Mouse (Mus musculus): ENCODE data around the gene Olfr487. TPM values are rescaled to one million over a fixed set of nuclear protein-coding genes. Genes with fewer than 3 reads are reported as not detected.

Gene Olfr487
- not detected in 2 replicates for polyA plus RNA-seq (2012; ENCODE audit: low replicate concordance)

GRCm38 (mm10) chr7:108214536-108214935, at the start of gene Olfr487:
Gene Olfr487, minus strand, starts transcription at chr7:108214636.

GRCm38 (mm10) chr7:108258247-108258646, 43.8 kb upstream of the Olfr487 start, which contains the start of gene Olfr488:
Gene Olfr488, minus strand, starts transcription at chr7:108258347.

DNA sequence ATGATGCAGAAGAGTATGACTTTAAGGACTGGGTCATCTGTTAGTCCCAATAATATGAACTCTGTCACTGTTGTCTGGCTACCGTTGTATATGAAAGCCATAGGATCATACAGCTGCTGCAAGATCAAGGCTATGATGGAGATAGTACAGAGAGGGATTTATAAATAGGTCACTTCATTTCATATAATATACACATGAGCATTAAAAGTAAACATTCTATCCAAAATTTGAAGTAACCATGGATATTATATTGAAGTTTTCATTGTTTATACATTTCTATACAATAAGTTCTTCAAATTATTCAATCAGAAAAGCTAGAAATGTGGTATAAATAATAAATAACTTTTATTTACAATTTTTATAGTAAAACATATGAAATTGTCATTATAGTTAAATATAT, 41.8 kb downstream of the Olfr487 start, which contains the start of gene Olfr486:
Gene Olfr486, minus strand, starts transcription at position 101 of the 400 bp plus-strand sequence.

GRCm38 (mm10) chr7:108159771-108160170, 54.7 kb downstream of the Olfr487 start, which contains the start of gene Olfr485:
Gene Olfr485, minus strand, starts transcription at chr7:108159871.

Other genes with a start within 250 kb of the Olfr487 start
- not detected in 2 replicates for gene Olfr476, start 249.8 kb downstream of the Olfr487 start, polyA plus RNA-seq (2012; ENCODE audit: low replicate concordance)
- not detected in 2 replicates for gene Olfr477, start 227.9 kb downstream of the Olfr487 start, polyA plus RNA-seq (2012; ENCODE audit: low replicate concordance)
- gene Olfr478, start 180.6 kb downstream of the Olfr487 start, polyA plus RNA-seq (2012; ENCODE audit: low replicate concordance), result not detected in 2 replicates
- gene Olfr479, start 163.9 kb downstream of the Olfr487 start, polyA plus RNA-seq (2012; ENCODE audit: low replicate concordance), result not detected in 2 replicates
- not detected in 2 replicates for gene Olfr480, start 147.3 kb downstream of the Olfr487 start, polyA plus RNA-seq (2012; ENCODE audit: low replicate concordance)
- 0.03 TPM in 1 of 2 replicates, not detected in the other for gene Olfr481, start 134.8 kb downstream of the Olfr487 start, polyA plus RNA-seq (2012; ENCODE audit: low replicate concordance)
- gene Olfr482, start 117.0 kb downstream of the Olfr487 start, polyA plus RNA-seq (2012; ENCODE audit: low replicate concordance), result not detected in 2 replicates
- gene Olfr483, start 113.8 kb downstream of the Olfr487 start, polyA plus RNA-seq (2012; ENCODE audit: low replicate concordance), result not detected in 2 replicates
- not detected in 2 replicates for gene Olfr484, start 87.2 kb downstream of the Olfr487 start, polyA plus RNA-seq (2012; ENCODE audit: low replicate concordance)
- not detected in 2 replicates for gene Olfr485, start 54.8 kb downstream of the Olfr487 start, polyA plus RNA-seq (2012; ENCODE audit: low replicate concordance)
- not detected in 2 replicates for gene Olfr486, start 41.9 kb downstream of the Olfr487 start, polyA plus RNA-seq (2012; ENCODE audit: low replicate concordance)
- 0.08 TPM in 1 of 2 replicates, not detected in the other for gene Olfr488, start 43.7 kb upstream of the Olfr487 start, polyA plus RNA-seq (2012; ENCODE audit: low replicate concordance)
- gene Olfr490, start 74.3 kb upstream of the Olfr487 start, polyA plus RNA-seq (2012; ENCODE audit: low replicate concordance), result not detected in 2 replicates
- gene Olfr491, start 98.8 kb upstream of the Olfr487 start, polyA plus RNA-seq (2012; ENCODE audit: low replicate concordance), result not detected in 2 replicates
- gene Olfr492, start 109.0 kb upstream of the Olfr487 start, polyA plus RNA-seq (2012; ENCODE audit: low replicate concordance), result not detected in 2 replicates
- not detected in 2 replicates for gene Olfr493, start 132.3 kb upstream of the Olfr487 start, polyA plus RNA-seq (2012; ENCODE audit: low replicate concordance)
- not detected in 2 replicates for gene Olfr494, start 150.7 kb upstream of the Olfr487 start, polyA plus RNA-seq (2012; ENCODE audit: low replicate concordance)
- not detected in 2 replicates for gene Olfr495, start 178.5 kb upstream of the Olfr487 start, polyA plus RNA-seq (2012; ENCODE audit: low replicate concordance)
- gene Olfr497, start 205.8 kb upstream of the Olfr487 start, polyA plus RNA-seq (2012; ENCODE audit: low replicate concordance), result not detected in 2 replicates